Mouse (Mus musculus) embryonic facial prominence, embryonic 14.5 days (tissue): ENCODE measurements at regions not wholly inside any gene's neighbourhood (a gene's known extent, or its start where the extent isn't known, plus 50 kb on each side); places are given as distances from the start of the nearest gene placed in this dataset.
"Not testable (repeated sequence)": the region's sequence is repeated elsewhere in the genome, so short reads cannot be mapped to it uniquely, and the experiment has no call there.

Experiments used
- ATAC-seq: fragments of 200-750 bp; cut with Nextera tagmentation; 2 replicates; pipeline ENCODE4 v1.8.0; 2017; ENCODE audit warnings: low read depth, moderate number of reproducible peaks, moderate TSS enrichment
- DNase-seq: peaks from one replicate; pipeline ENCODE4 v3.0.0-alpha.2; 2015; ENCODE audit warnings: low spot score
- H3K27ac ChIP-seq: fragments of 300-500 bp; sonication (generic); replicated peaks from 2 replicates; pipeline ENCODE4 v1.5.1; 2014; ENCODE audit warnings: low read depth, mild to moderate bottlenecking, low read length, moderate library complexity
- H3K27me3 ChIP-seq: fragments of 300-500 bp; sonication (generic); replicated peaks from 2 replicates; pipeline ENCODE4 v1.6.1; 2014; ENCODE audit warnings: low read length; ENCODE audit not compliant: control insufficient read depth, insufficient read depth
- H3K36me3 ChIP-seq: fragments of 300-500 bp; sonication (generic); 2 replicates; pipeline ENCODE4 v1.6.1; 2014; ENCODE audit warnings: low read length, mixed read lengths; ENCODE audit not compliant: control insufficient read depth, insufficient read depth
- H3K4me1 ChIP-seq: fragments of 300-500 bp; sonication (generic); 2 replicates; pipeline ENCODE4 v1.6.1; 2014; ENCODE audit warnings: antibody characterized with exemption, low read length; ENCODE audit not compliant: control insufficient read depth, insufficient read depth
- H3K4me2 ChIP-seq: fragments of 300-500 bp; sonication (generic); 2 replicates; pipeline ENCODE4 v1.6.1; 2014; ENCODE audit warnings: low read depth, mild to moderate bottlenecking, low read length, moderate library complexity, mixed read lengths
- H3K4me3 ChIP-seq: fragments of 300-500 bp; sonication (generic); 2 replicates; pipeline ENCODE4 v1.5.1; 2014; ENCODE audit warnings: low read depth, mild to moderate bottlenecking, low read length
- H3K9ac ChIP-seq: fragments of 300-500 bp; sonication (generic); 2 replicates; pipeline ENCODE4 v1.6.1; 2014; ENCODE audit warnings: low read depth, mild to moderate bottlenecking, low read length, moderate library complexity, mixed read lengths
- H3K9me3 ChIP-seq: fragments of 300-500 bp; sonication (generic); 2 replicates; pipeline ENCODE4 v1.6.1; 2016; ENCODE audit warnings: low read length; ENCODE audit not compliant: control insufficient read depth
- WGBS: fragments of 180-500 bp; shearing (Covaris S2); extraction: QIAGEN DNeasy Blood & Tissue Kit; methylation state at CpG from one replicate; pipeline ENCODE4 v1.1.7; 2014; 5-methylcytosine and 5-hydroxymethylcytosine counted together

DNA sequence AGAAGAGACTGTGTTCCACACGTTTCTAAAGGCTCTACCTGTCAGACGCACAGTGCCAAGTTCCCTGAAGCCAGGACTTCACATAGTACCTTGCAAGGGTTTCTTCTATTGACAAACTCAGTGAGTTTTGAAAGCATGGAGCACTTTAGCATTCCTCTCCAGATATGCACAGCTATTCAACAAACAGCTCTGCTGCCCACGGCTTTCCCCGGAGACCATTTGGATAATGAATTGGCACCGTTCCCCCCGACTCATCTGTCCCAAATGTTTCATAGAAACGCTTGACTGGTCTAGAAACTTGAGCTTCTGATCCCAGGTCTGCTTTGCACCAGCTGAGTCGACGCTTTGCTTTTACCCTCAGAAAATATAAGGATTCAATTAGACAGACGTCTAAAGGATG lies 162.2 kb upstream of the St6galnac5 start:
- H3K9ac ChIP-seq: no peak overlapping the region
- ATAC-seq: no peak; the same call in 1 of the 2 replicates
- no peaks in the 10 kb centered on the region for H3K9me3 ChIP-seq
- WGBS: 41% methylated on average over 10 of the region's 10 CpGs
- peak; percentile 67 for DNase-seq
- no peak overlapping the region for H3K27ac ChIP-seq
- H3K4me3 ChIP-seq: no peak overlapping the region
- 0 out of 2 replicates have a peak, but pooled peaks cover 4% of the 10 kb centered on the region for H3K4me1 ChIP-seq
- H3K4me2 ChIP-seq: no peak overlapping the region
- no peaks in the 10 kb centered on the region for H3K27me3 ChIP-seq
- H3K36me3 ChIP-seq: no peaks in the 10 kb centered on the region

DNA sequence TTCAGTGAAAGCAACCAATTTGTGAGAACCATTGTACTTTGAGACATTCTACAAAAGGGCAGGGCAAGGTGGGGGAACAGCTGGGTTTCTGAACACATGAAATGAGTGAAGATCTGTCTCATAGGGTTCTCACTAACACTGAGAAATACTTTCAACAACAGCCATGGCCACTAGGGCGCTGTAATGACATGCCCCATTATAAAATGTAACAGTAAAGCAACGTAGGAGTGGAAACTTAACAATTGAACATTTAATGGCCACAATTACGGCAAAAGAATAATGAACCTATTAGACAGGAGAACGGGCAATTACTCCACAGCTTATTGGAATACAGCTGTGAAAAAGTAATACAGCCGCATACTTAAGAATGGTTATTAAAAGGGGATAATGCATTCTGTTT lies 158.9 kb upstream of the St6galnac5 start:
- DNase-seq (no peak), ATAC-seq (no peak)
- Histone ChIP-seq H3K4me2 (no peak overlapping the region), H3K36me3 (no peaks in the 10 kb centered on the region), H3K9me3 (no peaks in the 10 kb centered on the region), H3K4me1 (0 out of 2 replicates have a peak, but pooled peaks cover 4% of the 10 kb centered on the region), H3K27me3 (no peaks in the 10 kb centered on the region), H3K9ac (no peak overlapping the region), H3K27ac (no peak overlapping the region), H3K4me3 (no peak overlapping the region)
- WGBS: 87% methylated on average over 5 of the region's 5 CpGs

DNA sequence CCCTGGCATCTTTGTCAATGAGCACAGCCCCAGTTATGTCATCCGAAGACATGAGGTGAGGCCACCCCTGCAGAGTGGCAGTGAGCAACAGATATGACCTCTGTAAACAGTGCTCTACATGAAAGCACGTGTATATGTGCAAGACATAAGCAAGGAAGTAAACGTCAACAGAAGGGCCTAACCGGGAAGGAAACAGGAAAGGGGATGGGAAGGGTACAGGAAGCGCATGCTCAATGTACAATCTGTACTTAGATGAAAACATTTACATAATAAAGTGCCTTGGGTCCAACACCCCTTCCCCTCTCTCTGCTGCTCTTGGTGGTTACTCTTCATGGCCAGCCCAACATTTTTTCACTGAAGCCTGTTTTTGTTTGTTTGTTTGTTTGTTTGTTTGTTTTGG lies 143.3 kb upstream of the St6galnac5 start:
- H3K36me3 ChIP-seq: no peaks in the 10 kb centered on the region
- DNase-seq (no peak), ATAC-seq (no peak)
- no peaks in the 10 kb centered on the region for H3K9me3 ChIP-seq
- H3K4me1 ChIP-seq: no peaks in the 10 kb centered on the region
- H3K27ac ChIP-seq: no peak overlapping the region
- no peak overlapping the region for H3K4me3 ChIP-seq
- no peak overlapping the region for H3K9ac ChIP-seq
- WGBS: 71% methylated on average over 5 of the region's 5 CpGs
- no peak overlapping the region for H3K4me2 ChIP-seq
- no peaks in the 10 kb centered on the region for H3K27me3 ChIP-seq

DNA sequence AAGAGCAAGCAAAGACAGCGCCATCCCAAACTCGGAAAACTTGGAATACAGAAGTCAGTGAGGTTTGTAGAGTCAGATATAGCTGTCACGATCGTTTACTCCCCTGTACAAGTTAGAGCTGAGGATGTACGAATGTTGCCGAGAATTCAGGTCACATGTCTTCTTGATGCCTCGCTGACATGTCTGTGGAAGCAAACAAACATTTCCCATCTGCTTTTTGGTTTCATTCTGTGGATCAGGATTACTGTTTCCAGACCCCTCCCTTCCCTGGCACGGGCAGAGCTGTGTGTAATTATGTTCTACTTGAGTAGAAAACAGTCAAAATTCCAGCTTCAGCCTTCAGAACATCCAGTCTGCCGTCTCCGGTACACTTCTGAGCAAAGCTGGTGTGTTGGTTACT lies 139.9 kb upstream of the St6galnac5 start:
- H3K4me3 ChIP-seq: no peak overlapping the region
- no peaks in the 10 kb centered on the region for H3K36me3 ChIP-seq
- WGBS: 63% methylated on average over 10 of the region's 10 CpGs
- H3K27me3 ChIP-seq: no peaks in the 10 kb centered on the region
- DNase-seq (peak; percentile 55), ATAC-seq (no peak)
- no peaks in the 10 kb centered on the region for H3K9me3 ChIP-seq
- no peak overlapping the region for H3K9ac ChIP-seq
- no peak overlapping the region for H3K27ac ChIP-seq
- no peak overlapping the region; the same call in 1 of the 2 replicates for H3K4me2 ChIP-seq
- H3K4me1 ChIP-seq: no peaks in the 10 kb centered on the region

- ATAC-seq (no peak), DNase-seq (no peak)
- no peak overlapping the region for H3K27ac ChIP-seq
- 85% methylated on average over 5 of the region's 5 CpGs for WGBS
- H3K4me3 ChIP-seq: no peak overlapping the region
- H3K36me3 ChIP-seq: no peaks in the 10 kb centered on the region
- H3K9me3 ChIP-seq: no peaks in the 10 kb centered on the region
- no peak overlapping the region for H3K9ac ChIP-seq
- no peaks in the 10 kb centered on the region for H3K27me3 ChIP-seq
- H3K4me2 ChIP-seq: no peak overlapping the region
- H3K4me1 ChIP-seq: no peaks in the 10 kb centered on the region
Observed at GRCm38 (mm10) chr3:153119142-153119541, 137.1 kb upstream of the St6galnac5 start.

- H3K27me3 ChIP-seq: no peaks in the 10 kb centered on the region
- H3K9ac ChIP-seq: no peak overlapping the region
- no peak overlapping the region for H3K27ac ChIP-seq
- H3K36me3 ChIP-seq: no peaks in the 10 kb centered on the region
- no peak overlapping the region for H3K4me2 ChIP-seq
- WGBS: 94% methylated on average over 1 of the region's 1 CpGs
- ATAC-seq: no peak
- no peaks in the 10 kb centered on the region for H3K4me1 ChIP-seq
- H3K9me3 ChIP-seq: no peaks in the 10 kb centered on the region
- no peak for DNase-seq
- H3K4me3 ChIP-seq: no peak overlapping the region
Observed at GRCm38 (mm10) chr3:153118643-153119042, 136.6 kb upstream of the St6galnac5 start.

DNA sequence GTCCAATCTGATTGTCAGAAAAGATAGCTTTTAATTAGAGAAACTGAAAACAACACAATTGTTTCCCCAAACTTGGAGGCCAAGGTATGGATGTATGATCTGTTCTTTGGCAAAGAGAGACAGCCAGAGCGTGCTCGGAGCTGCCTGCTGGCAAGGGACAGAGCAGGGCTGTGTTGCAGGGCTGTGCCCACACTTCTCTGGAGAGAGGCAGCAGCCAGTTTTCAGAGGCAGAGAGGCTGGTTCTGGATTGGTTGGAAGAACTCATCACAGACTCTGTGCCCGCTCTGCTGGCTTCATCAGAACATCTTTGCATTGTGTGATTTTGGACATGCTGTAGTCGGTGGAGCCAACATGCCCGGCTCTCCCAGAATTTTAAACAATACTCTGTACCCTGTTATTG lies 123.5 kb upstream of the St6galnac5 start:
- ATAC-seq: no peak
- no peak overlapping the region for H3K4me2 ChIP-seq
- no peaks in the 10 kb centered on the region for H3K4me1 ChIP-seq
- H3K9ac ChIP-seq: no peak overlapping the region
- H3K9me3 ChIP-seq: no peaks in the 10 kb centered on the region
- no peak overlapping the region for H3K27ac ChIP-seq
- WGBS: 94% methylated on average over 5 of the region's 5 CpGs
- no peak overlapping the region for H3K4me3 ChIP-seq
- DNase-seq: no peak
- no peaks in the 10 kb centered on the region for H3K27me3 ChIP-seq
- no peaks in the 10 kb centered on the region for H3K36me3 ChIP-seq

- not testable (repeated sequence) for H3K4me2 ChIP-seq, H3K36me3 ChIP-seq, DNase-seq, ATAC-seq, H3K9me3 ChIP-seq, H3K4me1 ChIP-seq, H3K9ac ChIP-seq, H3K4me3 ChIP-seq, H3K27me3 ChIP-seq, H3K27ac ChIP-seq
- WGBS: 94% methylated on average over 4 of the region's 4 CpGs
Observed at GRCm38 (mm10) chr3:153090572-153090971, 108.5 kb upstream of the St6galnac5 start.

GRCm38 (mm10) chr3:153085096-153085788 lies 103.2 kb upstream of the St6galnac5 start:
- Histone ChIP-seq H3K4me1 (peaks cover 16% of the 10 kb centered on the region), H3K36me3 (no peaks in the 10 kb centered on the region), H3K27ac (peak overlapping the region; percentile 55), H3K4me2 (peak overlapping the region; percentile 48), H3K9me3 (no peaks in the 10 kb centered on the region), H3K27me3 (no peaks in the 10 kb centered on the region), H3K9ac (no peak overlapping the region), H3K4me3 (peak overlapping the region; percentile 11; the same call in 1 of the 2 replicates)
- 27% methylated on average over 17 of the region's 17 CpGs for WGBS
- DNase-seq (peak; percentile 83), ATAC-seq (peak; percentile 71)
